Mouse (Mus musculus): Measurements from ENCODE around the gene Wrap73.

DNA sequence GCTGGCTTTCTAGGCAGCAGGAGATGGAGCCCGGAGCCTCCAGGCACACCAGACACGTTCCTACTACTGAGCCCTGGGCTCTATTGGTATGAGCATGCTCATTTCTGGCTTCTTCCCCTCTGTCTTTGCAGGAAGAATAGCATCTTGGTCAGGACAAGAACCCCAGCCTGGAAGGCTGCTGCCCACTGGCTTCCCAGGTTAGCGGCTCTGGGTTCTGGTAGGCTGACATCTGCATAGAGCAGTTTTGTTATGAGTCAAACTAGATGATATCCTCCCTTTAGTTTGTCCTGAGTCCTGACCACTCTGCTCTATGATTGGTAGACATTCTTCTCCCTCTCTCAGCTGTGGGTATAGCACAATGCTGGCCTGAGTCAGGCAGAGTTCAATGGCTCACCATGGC is 14.9 kb upstream of the Wrap73 start:
- TF ChIP-seq POU5F1 (IDR thresholded peaks at IDR 0.05; ENCODE audit: borderline replicate concordance, low read length) (no peak), CTCF (conservative IDR thresholded peaks at IDR 0.05; ENCODE audit: low read length) (no peak)
